Mouse (Mus musculus): ENCODE measurements at regions not wholly inside any gene's neighbourhood (a gene's known extent, or its start where the extent isn't known, plus 50 kb on each side); places are given as distances from the start of the nearest gene placed in this dataset.

DNA sequence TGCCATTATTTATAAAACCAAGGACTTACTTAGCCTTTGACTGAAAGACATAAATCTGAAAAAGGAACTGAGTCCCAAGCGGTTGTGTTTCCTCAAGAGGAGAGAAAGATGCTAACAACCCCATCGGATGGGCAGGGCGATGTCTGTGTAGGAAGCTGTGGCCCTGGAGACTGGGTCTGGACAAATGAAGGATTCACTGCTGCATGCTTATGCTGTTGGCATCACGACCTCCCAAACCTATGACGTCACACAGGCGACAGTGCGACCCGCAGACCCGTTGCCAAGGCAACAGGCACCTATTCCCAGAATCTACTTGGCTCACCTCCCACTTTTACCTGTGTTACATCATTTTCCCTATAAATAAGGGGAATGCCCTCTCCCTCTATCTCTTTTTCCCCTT, 135.3 kb upstream of the Foxn2 start:
- DNase-seq (ENCODE audit: extremely low spot score), result no peak

DNA sequence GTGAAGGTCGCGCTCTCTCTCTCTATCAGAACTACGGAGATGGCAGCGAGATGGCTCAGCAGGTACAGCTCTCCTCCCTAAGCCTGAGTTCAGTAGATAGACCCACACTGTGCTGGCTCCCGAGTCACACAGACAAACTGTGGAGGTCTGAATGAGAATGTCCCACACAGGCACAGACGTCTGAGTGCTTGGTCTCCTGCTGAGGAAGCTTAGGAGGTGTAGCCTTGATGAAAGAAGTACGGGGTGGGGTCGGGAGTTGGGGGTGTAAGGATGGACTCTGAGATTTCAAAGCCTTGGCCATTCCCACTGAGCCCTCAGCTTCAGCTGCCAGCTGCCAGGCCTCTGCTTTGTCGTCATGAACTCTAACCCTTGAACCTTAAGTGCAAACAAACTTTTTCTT, 134.2 kb upstream of the Foxn2 start:
- DNase-seq (ENCODE audit: extremely low spot score), result no peak

- no peak for DNase-seq (ENCODE audit: extremely low spot score)
Measured at GRCm38 (mm10) chr17:88307082-88307481, 133.4 kb upstream of the Foxn2 start.

DNA sequence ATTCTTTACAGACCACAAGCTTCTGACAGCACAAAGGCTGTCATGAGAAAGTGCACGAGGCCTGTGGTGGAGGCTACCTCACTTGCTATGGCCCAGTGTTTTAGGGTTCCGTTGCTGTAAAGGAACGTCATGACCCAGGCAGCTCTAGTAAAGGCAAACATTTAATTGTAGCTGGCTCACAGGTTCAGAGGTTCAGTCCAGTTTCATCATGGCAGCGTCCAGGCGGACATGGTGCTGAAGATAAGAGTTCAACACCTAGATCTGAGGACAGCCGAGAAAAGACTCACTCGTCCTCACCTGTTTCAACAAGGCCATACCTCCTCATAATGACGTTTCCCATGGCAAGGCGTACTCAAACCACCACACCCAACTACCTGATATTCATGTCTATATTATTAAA, 132.7 kb upstream of the Foxn2 start:
- no peak for DNase-seq (ENCODE audit: extremely low spot score)

DNA sequence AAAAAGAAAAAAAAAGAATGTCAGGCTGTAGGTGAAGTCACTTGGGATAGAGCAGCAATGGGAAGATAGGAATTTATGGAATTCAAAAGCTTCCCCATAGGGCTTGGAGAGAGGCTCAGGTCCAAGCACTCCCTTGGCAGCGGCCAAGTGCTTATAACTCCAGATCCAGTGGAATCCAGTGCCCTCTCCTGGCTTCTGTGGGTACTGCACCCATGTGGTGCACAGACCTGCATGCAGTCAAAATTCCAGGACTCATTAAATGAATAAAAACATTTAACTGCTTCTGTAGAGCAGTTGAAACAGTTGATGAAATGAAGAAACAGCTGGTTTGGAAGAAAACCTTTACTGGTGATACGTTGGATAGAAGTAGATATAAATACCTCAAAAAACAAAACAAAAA, 127.6 kb upstream of the Foxn2 start:
- DNase-seq (ENCODE audit: extremely low spot score), result no peak

DNA sequence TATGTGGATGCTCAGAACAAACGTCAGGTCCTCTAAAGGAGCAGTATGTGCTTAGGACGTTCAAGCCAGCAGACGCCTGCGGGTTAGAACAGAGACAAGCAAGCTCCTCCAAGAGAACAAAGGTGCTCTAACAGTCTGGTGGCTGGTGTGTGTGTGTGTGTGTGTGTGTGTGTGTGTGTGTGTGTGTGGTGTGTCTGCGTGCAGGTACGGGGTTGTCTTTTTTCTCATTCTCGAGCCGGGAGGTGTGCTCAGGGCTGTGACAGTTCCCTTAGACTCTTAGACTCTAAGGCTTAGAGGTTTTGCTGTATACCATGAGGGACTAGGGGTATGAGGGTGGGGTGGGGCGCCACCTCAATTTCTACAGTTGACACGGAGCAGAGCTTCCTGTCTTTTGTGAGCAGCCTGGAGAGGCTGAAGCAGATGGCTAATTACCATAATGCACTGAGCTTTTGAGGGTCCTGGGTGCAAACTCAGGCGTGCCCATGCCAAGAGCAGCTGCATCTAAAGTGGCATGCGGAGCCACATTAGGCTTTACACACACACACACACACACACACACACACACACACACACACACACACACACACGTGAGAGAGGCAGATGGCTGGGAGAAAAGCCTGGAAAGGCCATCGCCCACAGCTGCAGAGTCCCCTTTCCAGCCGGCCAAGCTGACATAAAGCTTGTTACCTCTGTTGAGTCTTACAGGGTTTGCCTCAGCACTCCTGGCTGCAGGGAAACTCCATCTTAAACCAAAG, 124.1 kb upstream of the Foxn2 start:
- no peak for DNase-seq (ENCODE audit: extremely low spot score)

DNA sequence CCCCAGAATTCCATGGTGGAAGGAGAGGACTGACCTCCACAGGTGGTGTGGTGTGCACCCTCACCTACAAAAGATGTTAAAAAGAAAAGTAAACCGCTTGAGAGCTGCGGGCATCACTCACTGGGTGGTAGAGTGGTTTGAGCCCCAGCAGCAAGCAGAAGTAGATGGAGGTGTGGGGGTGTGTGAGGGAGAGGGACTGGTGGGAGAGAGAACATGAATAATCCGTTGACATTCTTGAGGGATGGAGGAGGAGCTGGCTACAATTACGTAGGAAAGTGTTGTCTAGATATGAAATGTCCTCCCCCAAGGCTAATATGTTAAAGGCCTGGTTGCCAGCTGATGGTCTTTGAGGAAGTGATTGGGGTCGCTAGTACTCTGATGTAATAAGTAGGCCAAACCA, 123.2 kb upstream of the Foxn2 start:
- DNase-seq (ENCODE audit: extremely low spot score), result no peak

DNA sequence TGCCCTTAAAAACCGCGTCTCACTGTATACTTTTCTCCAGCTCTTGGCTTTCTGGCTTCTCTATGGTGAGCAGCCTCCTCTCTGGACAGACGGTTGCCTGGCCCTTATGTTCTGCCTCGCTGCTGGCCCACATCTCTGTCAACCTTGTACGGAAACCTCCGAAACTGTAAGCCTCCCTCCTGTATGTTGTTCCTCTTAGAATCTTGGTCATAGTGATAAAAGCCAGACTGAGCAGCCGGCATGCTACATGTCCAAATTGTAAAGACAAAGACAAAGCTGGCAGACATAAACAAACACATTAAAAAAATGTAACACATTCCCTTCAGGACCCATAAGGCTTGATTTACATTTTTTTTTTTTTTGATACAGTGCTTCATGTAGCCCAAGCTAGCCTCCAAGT, 122.7 kb upstream of the Foxn2 start:
- DNase-seq (ENCODE audit: extremely low spot score), result no peak

DNA sequence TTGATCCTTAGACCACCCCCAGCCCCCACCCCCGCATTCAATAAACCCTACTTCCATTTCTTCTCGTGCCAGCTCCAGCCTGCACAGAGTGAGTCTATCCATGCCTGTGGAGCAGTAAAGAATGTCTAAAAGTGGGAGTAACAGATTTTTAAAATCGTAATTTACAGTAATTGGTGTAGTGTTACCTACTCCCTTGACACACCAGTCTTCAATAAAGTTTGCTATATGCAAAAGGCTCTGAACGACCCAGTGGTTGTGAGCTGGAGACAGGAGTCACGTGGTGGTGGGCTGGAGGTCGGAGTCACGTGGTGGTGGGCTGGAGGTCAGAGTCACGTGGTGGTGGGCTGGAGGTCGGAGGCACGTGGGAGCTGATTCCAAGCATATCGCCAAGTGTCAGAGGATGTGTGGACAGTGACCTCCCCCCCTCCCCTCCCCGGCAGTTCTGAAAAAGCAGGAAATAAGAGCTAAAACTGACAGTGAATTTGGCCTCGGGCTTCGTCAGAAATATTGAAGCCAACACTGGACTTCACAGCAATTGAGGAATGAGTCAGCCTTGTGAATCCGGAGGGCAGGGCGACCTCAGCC, 122.2 kb upstream of the Foxn2 start:
- DNase-seq (ENCODE audit: extremely low spot score), result no peak

DNA sequence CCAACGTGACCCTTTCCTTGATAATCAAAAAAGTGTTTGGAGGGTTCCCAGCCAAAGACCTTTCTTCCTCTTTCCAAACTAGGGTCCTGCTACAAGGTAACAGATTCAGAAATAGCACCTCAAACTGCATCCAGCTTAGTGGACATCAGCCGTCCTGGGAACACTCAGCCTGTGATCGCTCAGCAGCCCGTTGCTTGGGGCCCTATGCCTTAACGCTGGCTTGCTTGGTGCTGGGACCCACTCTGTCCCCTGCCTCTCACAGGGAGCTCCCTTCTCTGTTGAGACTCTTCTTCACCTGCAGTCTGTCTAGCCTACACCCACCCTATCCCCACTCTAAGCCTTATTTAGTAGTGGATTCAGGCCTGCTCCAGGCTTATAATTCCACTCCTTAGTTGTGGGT, 121.6 kb upstream of the Foxn2 start:
- DNase-seq (ENCODE audit: extremely low spot score), result no peak

DNA sequence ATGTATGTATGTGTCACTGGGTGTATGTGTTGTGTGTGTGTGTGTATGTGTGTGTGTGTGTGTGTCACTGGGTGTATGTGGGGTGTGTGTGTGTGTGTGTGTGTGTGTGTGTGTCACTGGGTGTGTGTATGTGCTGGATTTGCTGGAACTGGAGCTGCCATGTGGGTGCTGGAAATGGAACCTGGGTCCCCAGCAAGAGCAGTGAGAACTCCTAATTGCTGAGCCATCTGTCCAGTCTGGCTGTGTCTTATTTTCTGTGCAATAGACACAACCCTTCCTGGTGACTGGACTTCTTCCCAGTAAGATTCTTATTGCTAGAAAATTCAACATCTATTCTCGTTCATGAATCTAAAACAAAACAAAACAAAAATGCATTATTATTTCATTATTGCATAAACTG, 119.8 kb upstream of the Foxn2 start:
- DNase-seq (ENCODE audit: extremely low spot score), result no peak

DNA sequence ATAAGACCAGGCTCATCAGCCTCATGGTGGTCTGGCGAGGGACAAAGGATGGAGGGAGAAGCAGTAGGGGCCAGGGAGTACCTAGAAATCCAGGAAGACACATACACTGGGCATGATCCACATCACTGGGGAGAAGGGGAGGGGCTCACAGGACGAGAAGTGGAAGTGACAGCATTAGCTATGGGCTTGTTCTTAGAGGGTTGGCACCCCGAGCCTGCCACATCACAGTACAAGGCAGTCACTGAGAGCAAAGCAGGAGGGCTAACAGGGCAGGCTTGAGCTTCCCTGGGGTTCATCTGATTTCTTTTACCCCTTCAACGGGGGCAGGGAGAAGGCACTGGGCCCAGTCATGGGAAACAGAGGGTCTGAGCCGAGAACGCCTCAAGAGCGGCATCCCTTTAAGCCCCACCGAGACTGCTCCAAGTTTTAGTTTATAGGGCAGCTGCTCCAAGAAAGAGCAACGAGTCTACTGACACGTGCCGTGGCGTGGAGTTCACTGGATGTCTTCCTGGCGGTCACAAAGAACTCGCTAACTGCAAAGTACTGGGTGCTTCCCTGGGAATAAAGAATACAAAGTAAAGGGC, 115.1 kb upstream of the Foxn2 start:
- DNase-seq (ENCODE audit: extremely low spot score), result peak; percentile 31

DNA sequence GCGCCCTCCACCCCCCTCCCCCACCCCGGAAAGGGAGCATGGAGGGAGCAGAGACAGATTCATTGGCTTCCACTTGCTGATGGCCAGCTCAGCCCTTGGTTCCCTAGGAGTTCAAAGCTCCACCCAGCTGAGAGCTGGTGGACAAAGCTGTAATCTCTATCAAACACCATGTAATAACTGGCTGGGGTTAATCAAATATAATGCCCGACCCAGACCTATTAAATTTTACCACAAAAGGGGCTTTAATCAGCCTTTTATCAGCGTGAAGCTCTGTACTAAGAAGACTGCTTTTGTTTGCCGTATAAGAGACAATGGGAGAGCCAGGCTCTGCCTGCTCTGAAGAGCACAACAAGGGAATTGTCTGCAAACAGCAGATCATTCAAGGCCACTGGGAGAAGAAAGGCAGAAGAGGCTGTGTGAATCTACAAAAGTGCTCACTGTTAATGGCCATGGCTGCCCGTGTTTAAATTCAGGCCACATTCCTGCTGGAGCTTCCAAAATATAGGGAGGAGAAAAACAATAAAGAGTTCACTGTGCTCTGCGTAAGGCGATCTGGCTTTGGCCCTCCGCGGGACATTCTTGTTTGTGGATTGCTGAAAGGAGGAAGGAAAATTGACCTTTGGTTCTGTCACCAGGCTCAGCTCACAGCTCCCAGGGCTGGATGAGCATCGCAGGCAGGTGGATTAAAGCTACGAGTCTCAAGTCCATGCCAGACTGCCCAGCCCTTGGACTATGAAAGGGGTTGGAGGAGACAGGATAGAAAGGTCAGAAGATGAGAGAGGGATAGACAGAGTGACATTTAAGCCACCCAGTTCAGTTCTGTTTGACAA, 114.4 kb upstream of the Foxn2 start:
- peak; percentile 62 for DNase-seq (ENCODE audit: extremely low spot score)

- no peak for DNase-seq (ENCODE audit: extremely low spot score)
Measured at GRCm38 (mm10) chr17:88326740-88327123, 113.8 kb upstream of the Foxn2 start.

DNA sequence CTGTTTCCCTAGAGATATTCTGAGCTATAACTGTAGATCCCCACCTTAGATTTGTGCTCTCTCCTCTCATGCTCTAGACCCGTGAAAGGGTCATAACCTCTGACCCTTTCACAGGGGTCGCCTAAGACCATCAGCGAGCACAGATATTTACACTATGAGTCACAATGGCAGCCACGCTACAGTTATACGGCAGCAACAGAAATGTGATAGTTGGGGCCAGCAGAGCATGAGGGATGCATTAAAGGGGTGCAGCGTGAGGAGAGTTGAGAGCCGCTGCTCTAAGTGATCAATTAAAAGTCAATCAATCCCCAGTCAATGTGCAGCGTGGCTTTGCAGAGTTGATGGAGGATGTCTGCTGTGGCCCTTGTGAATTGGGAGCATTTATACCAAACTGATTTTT, 112.7 kb upstream of the Foxn2 start:
- DNase-seq (ENCODE audit: extremely low spot score), result peak; percentile 37

DNA sequence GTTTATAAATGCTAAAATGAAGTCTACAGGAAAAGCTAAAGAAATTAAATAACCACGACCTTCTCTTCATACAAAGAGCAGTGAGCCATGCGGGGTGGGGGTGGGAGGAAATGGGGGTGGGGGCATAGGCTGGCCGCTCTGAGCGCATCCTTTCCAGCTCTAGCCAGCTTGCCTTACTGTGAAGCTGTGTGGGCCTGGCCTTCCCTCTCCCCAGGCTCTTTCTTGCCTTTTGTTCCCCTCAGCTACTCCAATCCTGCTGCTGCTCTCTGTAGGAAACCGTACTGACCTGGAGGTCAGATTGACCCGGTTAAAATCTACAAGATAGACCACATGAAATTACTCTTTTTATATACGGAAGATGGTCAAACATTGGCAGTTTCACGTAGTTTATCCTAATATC, 111.7 kb upstream of the Foxn2 start:
- peak; percentile 42 for DNase-seq (ENCODE audit: extremely low spot score)

- DNase-seq (ENCODE audit: extremely low spot score), result no peak
Measured at GRCm38 (mm10) chr17:88329715-88330114, 110.8 kb upstream of the Foxn2 start.

- no peak for DNase-seq (ENCODE audit: extremely low spot score)
Measured at GRCm38 (mm10) chr17:88330129-88330528, 110.4 kb upstream of the Foxn2 start.

- no peak for DNase-seq (ENCODE audit: extremely low spot score)
Measured at GRCm38 (mm10) chr17:88333816-88334215, 106.7 kb upstream of the Foxn2 start.

- DNase-seq (ENCODE audit: extremely low spot score), result no peak
Measured at GRCm38 (mm10) chr17:88335271-88335670, 105.2 kb upstream of the Foxn2 start.

- DNase-seq (ENCODE audit: extremely low spot score), result no peak
Measured at GRCm38 (mm10) chr17:88336140-88336769, 104.3 kb upstream of the Foxn2 start.

Measured in embryo, embryonic 9.5 days (tissue).